ENCODE assay signal across 15 mouse cellular contexts in genomic region chr2:52245091-52245490, GRCm38 (mm10).
"Had no signal": no experiment of that assay in that cellular context is flagged by ENCODE, and none has a peak within 500 bp of the region (broad histone marks: within the 10 kb centered on the region; RNA-seq: fewer than 3 reads in every experiment).

No protein-coding gene starts in this region.

- H3K4me3 ChIP-seq: limb, embryonic 15.5 days; liver, embryonic 12.5 days; midbrain, embryonic 15.5 days; neural tube, embryonic 13.5 days; stomach, embryonic 15.5 days had no signal

- H3K9ac ChIP-seq: limb, embryonic 15.5 days; liver, embryonic 12.5 days; lung, embryonic 14.5 days; midbrain, embryonic 15.5 days; neural tube, embryonic 13.5 days; stomach, embryonic 15.5 days had no signal

- H3K27me3 ChIP-seq: limb, embryonic 15.5 days; liver, embryonic 12.5 days; midbrain, embryonic 15.5 days; neural tube, embryonic 13.5 days; stomach, embryonic 15.5 days had no signal

- H3K27ac ChIP-seq: limb, embryonic 15.5 days; liver, embryonic 12.5 days; midbrain, embryonic 15.5 days; neural tube, embryonic 13.5 days; stomach, embryonic 15.5 days had no signal

- H3K4me2 ChIP-seq: limb, embryonic 15.5 days; liver, embryonic 12.5 days; lung, embryonic 14.5 days; midbrain, embryonic 11.5 days; midbrain, embryonic 15.5 days; neural tube, embryonic 13.5 days; stomach, embryonic 15.5 days had no signal

- H3K36me3 ChIP-seq: limb, embryonic 15.5 days; liver, embryonic 12.5 days; midbrain, embryonic 15.5 days; neural tube, embryonic 13.5 days; stomach, embryonic 15.5 days had no signal

- DNase-seq: kidney, postnatal 14 days; layer of hippocampus, adult 9-11 months; layer of hippocampus, postnatal 36 days; lung, embryonic 14.5 days; lung, postnatal 10 days; lung, postnatal 4 days; right cerebral cortex, postnatal 14 days; thymus, adult 2 months; thymus, postnatal 25 days had no signal

- ATAC-seq: liver, embryonic 12.5 days; midbrain, embryonic 15.5 days had no signal

- H3K9me3 ChIP-seq: limb, embryonic 15.5 days; liver, embryonic 12.5 days; midbrain, embryonic 15.5 days; neural tube, embryonic 13.5 days; stomach, embryonic 15.5 days had no signal

- H3K4me1 ChIP-seq: limb, embryonic 15.5 days; liver, embryonic 12.5 days; neural tube, embryonic 13.5 days; stomach, embryonic 15.5 days had no signal
